Mouse (Mus musculus) c-Kit-positive CD71-positive TER-119-negative erythroid progenitor cells, embryonic 14.5 days (primary cell): ENCODE data around the gene Cfap126.
"Not testable (repeated sequence)": the region's sequence is repeated elsewhere in the genome, so short reads cannot be mapped to it uniquely, and the experiment has no call there.

Source experiments
- DNase-seq: peaks from one replicate; pipeline ENCODE4 v3.0.0-alpha.2; 2013; ENCODE audit warnings: low read depth

Gene Cfap126

DNA sequence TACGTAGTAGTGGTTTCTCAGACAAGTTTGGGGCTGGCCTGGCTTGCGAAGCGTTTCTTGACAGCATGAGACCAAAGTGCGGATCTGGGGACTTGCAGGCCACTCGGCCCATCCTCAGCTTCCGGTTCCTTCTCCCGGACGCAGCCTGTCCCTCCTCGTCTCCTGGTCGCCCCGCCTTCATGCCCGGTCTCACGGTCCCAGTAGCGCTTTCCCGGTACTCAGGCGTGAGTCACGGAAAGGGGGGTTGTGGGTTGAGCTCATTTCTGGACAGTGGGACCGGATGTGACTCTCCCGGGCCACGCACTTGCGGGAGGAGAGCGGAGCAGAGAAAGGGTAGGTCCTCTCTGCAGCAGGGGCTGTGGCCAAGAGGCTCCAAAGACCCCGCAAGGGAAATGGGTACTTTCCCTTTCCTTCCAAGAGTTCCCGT is at the start of gene Cfap126:
Gene Cfap126, plus strand, starts transcription at position 46 of the 427 bp plus-strand sequence.
- no peak for DNase-seq

DNA sequence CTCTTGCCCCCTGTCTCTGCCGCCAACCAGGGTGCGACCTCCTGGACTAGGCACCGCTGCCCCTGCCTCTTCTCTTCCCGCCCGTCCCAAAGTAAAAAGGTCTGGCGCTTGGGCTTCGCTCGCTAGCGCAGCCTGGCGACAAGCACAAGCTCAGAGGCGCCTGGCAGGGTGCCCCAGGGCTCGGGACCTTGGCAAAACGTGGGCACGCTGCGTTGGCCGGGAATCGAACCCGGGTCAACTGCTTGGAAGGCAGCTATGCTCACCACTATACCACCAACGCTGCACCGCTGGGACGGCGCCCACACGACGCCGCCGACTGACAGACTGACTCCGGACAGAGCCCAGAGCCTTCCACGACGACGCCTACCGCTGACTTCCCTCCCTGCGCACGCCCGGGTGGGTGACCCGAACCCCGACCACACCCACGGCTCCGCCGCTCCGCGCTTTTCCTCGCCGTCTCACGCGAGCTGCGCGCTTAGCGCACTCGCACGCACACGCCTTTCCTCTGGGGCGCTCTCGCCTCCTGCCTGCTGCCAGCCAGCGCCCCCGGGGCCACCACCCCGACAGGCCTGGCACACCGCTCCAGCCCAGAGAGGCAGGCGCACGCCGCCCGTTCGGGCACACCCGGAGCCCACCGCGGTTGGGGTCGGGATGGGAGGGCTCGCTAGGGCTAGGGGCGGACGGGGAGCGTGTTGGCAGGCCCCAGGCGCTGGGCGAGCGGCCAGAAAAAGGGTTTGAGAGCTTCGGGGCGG is 49.1 kb upstream of the Cfap126 start, which contains the start of gene Fcgr3:
Gene Fcgr3, minus strand, starts transcription at position 445 of the 752 bp plus-strand sequence.
- DNase-seq = peak; percentile 93

DNA sequence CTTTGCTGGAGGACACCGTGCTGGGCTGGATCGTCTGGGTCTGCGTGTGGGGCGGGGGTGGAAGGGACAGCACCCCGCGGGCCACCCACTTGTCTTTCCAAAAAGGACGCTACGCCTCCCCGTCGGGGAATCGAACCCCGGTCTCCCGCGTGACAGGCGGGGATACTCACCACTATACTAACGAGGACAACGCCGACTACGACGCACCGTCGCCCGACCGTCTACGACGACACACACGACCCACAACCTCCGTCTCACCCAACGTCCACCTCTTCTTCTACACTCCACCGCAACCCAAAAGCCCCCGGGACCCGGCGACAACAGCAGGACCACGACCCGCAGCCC is 48.5 kb upstream of the Cfap126 start:
- DNase-seq = not testable (repeated sequence)

DNA sequence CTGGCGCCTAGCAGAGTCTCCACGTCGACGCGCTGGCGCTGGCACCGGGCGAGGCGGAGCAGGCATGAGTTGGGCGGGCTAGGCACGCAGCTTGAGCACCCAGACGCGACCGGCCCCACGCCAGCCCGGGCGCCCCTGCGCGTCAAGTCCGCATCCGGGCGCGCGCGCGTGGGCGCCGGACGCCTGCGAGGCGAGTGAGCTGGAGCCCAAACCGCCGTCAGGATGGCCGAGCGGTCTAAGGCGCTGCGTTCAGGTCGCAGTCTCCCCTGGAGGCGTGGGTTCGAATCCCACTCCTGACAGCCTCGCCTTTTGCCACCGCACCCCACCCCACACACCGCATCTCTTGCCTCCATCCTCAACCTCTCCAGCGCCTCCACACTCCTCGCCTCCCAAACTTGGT is 48.0 kb upstream of the Cfap126 start:
- not testable (repeated sequence) for DNase-seq

- DNase-seq = not testable (repeated sequence)
Observed at GRCm38 (mm10) chr1:171066583-171066982, 47.1 kb upstream of the Cfap126 start.

- DNase-seq = not testable (repeated sequence)
Observed at GRCm38 (mm10) chr1:171067928-171068327, 45.8 kb upstream of the Cfap126 start.

DNA sequence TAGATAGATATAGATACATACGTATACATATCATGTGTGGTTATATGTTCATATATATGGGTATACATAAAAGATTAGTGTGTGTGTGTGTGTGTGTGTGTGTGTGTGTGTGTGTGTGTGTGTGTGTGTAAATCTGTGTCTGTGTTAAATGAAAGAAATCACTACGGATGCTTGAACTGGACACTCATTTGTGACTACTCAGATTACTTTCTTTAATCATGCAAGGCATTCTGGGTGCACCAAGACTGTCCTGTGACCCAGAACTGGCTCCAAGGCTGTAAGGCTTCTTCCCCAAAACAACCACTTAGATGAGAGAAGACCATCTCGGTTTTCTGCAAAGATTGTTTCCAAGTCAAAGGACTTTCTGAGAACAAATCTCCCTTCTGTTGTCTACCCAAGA is 44.2 kb upstream of the Cfap126 start:
- DNase-seq = not testable (repeated sequence)

DNA sequence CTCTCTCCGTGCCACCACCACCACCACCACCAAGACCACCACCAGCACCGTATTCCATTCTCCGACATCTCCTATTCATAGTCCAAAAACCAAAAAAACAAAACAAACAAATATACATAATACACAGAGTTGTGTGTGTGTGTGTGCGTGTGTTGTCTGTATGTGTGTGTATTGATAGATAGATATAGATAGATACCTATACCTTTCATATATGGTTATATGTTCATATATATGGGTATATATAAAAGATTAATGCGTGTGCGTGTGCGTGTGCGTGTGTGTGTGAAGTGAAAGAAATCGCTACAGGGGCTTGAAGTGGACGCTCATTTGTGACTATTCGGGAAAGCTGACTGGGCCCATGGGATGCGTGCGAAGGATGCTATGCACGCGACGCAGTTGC is 42.8 kb upstream of the Cfap126 start:
- DNase-seq = not testable (repeated sequence)

DNA sequence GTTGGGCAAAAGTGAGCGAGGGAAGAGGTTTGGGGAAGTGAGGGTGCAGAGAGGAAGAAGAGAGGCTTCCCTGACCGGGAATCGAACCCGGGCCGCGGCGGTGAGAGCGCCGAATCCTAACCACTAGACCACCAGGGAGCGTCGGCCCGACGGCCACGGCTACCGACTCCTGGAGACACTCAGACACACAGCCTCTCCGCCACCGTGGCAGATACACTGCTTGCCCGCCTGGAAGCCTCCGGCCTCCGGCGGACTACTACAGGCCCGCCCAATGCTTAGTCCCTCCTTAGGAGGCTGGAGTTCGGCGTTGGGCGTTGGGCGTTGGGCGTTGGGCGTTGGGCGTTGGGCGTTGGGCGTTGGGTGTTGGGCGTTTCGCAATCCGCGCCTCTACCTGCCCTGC is 42.0 kb upstream of the Cfap126 start:
- DNase-seq = not testable (repeated sequence)

- DNase-seq = not testable (repeated sequence)
Observed at GRCm38 (mm10) chr1:171072217-171072616, 41.5 kb upstream of the Cfap126 start.

GRCm38 (mm10) chr1:171074283-171074682 is 39.4 kb upstream of the Cfap126 start:
- DNase-seq = peak; percentile 59

DNA sequence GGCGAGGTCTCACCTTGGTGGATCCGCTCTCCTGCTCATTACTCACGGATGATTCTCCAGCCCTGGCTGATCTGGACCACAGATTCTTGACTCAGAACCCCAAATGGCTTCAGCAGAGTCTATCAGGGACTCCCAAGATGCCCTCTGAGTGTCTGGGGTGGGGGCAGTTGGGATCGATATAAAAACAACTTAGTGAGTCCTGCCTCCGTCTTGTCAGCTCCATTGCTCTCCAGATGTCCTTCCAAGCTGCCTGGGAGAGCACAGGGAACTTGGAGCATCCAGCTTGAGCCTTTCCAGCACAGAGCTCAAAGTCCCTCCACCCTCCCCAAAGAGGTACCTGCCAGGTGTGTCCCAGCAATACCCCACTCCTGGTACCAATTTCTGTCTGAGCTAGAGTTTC is 37.5 kb upstream of the Cfap126 start:
- not testable (repeated sequence) for DNase-seq

GRCm38 (mm10) chr1:171077192-171077591 is 36.5 kb upstream of the Cfap126 start:
- DNase-seq = not testable (repeated sequence)

- DNase-seq = not testable (repeated sequence)
Observed at GRCm38 (mm10) chr1:171077955-171078354, 35.8 kb upstream of the Cfap126 start.

GRCm38 (mm10) chr1:171078419-171078818 is 35.3 kb upstream of the Cfap126 start:
- not testable (repeated sequence) for DNase-seq

GRCm38 (mm10) chr1:171079345-171079744 is 34.4 kb upstream of the Cfap126 start:
- not testable (repeated sequence) for DNase-seq

DNA sequence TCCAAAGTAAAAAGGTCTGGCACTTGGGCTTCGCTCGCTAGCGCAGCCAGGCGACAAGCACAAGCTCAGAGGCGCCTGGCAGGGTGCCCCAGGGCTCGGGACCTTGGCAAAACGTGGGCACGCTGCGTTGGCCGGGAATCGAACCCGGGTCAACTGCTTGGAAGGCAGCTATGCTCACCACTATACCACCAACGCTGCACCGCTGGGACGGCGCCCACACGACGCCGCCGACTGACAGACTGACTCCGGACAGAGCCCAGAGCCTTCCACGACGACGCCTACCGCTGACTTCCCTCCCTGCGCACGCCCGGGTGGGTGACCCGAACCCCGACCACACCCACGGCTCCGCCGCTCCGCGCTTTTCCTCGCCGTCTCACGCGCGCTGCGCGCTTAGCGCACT is 33.9 kb upstream of the Cfap126 start:
- not testable (repeated sequence) for DNase-seq

DNA sequence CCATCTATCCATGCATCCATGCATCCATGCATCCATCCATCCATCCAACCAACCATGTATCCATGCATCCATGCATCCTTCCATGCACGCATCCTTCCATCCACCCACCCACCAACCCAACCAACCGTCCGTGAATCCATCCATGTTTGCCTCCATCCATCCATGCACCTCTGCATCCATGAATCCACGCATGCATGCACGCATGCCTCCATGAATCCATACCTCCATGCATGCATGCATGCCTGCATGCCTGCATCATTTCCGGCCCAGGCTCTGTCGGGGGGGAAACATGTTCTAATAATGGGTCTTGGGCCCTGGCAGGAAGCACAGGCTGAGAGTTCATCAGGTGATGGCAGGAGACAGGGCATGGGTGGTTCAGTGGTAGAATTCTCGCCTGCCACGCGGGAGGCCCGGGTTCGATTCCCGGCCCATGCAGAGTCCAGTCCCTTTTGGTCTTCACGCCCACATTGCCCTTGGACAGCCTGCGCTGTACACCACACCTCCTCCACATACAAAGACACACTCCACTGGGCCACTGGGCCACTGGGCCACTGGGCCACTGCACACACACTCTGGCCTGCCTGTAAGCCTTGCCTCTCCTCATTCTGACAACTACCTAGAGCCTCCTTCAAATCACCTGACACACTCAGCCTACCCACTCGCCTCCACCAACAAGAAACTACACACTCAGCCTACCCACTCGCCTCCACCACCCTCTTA is 32.0 kb upstream of the Cfap126 start:
- not testable (repeated sequence) for DNase-seq

- no peak for DNase-seq
Observed at GRCm38 (mm10) chr1:171085718-171086117, 28.0 kb upstream of the Cfap126 start.

- DNase-seq = not testable (repeated sequence)
Observed at GRCm38 (mm10) chr1:171088237-171088869, 25.4 kb upstream of the Cfap126 start.

DNA sequence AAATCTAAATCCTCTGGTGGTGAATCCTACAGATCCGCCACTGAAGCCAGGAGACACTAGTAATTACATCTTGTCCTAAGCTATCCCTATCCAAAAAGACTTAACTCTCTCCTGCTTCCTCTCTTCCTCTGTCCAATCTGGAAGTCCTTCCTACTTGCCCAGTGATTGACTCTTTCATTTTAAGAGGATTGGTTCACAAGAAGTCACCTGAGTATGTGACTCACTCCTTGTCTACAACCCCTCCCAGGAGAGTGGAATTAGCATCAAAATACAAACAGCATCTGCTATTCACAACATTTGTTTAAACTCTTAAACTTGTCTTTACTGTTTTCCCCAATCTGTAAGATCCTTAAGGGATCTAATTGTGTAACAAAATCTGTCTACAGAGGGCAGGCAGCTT is 23.8 kb upstream of the Cfap126 start:
- no peak for DNase-seq

DNA sequence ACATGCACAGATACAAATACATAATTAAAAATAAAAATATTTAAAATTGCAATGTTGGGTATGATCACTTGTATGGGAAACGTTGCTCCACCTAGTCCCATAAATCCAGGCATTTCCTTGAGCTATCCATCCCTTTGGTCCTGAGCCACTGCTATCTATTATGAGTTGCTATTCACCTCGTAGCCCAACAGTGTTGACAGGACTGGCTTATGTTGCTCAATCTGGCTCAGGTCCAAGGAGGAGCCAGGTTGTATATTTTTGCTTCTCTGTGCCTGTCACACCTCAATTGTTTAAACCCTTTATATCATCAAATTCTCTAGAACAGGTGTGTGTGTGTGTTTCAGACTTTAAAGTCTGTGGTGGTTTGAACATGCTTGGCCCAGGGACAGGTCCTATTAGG is 23.0 kb upstream of the Cfap126 start:
- DNase-seq = no peak

- no peak for DNase-seq
Observed at GRCm38 (mm10) chr1:171094424-171094823, 19.3 kb upstream of the Cfap126 start.
